Mouse (Mus musculus): Measurements from ENCODE around the gene Rad51b.

DNA sequence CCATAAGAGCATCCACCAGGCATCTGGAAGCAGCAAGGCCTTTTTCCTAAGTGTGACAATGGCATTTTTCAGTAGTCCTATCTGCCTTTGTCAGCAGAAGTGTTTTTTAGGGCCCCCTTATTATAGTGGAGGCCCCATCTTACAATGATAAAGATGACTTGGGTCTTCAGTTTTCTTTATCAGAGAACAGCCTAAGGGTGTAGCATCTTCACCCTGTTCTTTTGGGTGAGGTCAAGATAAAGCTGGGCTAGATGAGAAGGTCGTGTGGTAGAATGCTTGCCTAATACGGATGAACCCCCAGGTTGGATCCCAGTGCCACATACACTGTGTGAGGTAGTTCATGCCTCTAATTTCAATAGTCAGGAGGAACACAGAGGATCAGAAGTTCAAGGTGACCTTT lies 307.8 kb downstream of the Rad51b start:
- TF ChIP-seq POLR2A (IDR thresholded peaks at IDR 0.05; ENCODE audit: low read depth, low read length) (no peak), JUN (IDR thresholded peaks at IDR 0.05; ENCODE audit: insufficient read depth, low read depth, low read length) (no peak), ELF1 (IDR thresholded peaks at IDR 0.05; ENCODE audit: low read depth, low read length) (no peak), SIN3A (IDR thresholded peaks at IDR 0.05; ENCODE audit: low read length) (no peak), E2F4 (IDR thresholded peaks at IDR 0.05; ENCODE audit: insufficient replicate concordance, low read depth, low read length) (no peak), CTCF (conservative IDR thresholded peaks at IDR 0.05 in 1 of 2, IDR thresholded peaks at IDR 0.05 in 1 of 2; ENCODE audit: low read depth in 2 of 2, low read length in 2 of 2) (no peak), BHLHE40 (IDR thresholded peaks at IDR 0.05; ENCODE audit: low read depth, low read length) (no peak), EP300 (IDR thresholded peaks at IDR 0.05; ENCODE audit: low read length) (no peak)
